Mouse (Mus musculus) testis, adult 2 months (tissue): ENCODE results near the gene Astl.

Experiments used
- CTCF ChIP-seq: fragments of 200-500 bp; IDR thresholded peaks from 2 replicates; pipeline ENCODE4 v1.5.1; 2012; ENCODE audit warnings: low read depth, mild to moderate bottlenecking, inconsistent platforms, low read length, moderate library complexity; ENCODE audit not compliant: control insufficient read depth, insufficient read depth, insufficient replicate concordance
- POLR2A ChIP-seq: fragments of 200-500 bp; IDR thresholded peaks from 2 replicates; pipeline ENCODE4 v1.6.1; 2012; ENCODE audit warnings: low read depth, mild to moderate bottlenecking, inconsistent platforms, low read length, moderate library complexity; ENCODE audit not compliant: control insufficient read depth

GRCm38 (mm10) chr2:127301883-127302282, 36.6 kb upstream of the Astl start:
- TF ChIP-seq CTCF (no peak), POLR2A (no peak)
